Mouse (Mus musculus) myocyte (in vitro differentiated cells): Measurements from ENCODE around the gene Slc39a11.

Source experiments
- CEBPB ChIP-seq: IDR thresholded peaks from 2 replicates; pipeline ENCODE4 v1.6.1; 2011; ENCODE audit warnings: mild to moderate bottlenecking, moderate library complexity; ENCODE audit not compliant: poor library complexity, insufficient read depth, severe bottlenecking
- E2F4 ChIP-seq: IDR thresholded peaks from one replicate; pipeline ENCODE4 v1.6.1; 2011; ENCODE audit warnings: mild to moderate bottlenecking, control low read depth, moderate library complexity; ENCODE audit not compliant: insufficient read depth
- MAX ChIP-seq: IDR thresholded peaks from one replicate; pipeline ENCODE4 v1.6.1; 2011; ENCODE audit warnings: low read depth, mild to moderate bottlenecking, control low read depth
- MYOD1 ChIP-seq, 3 experiments: IDR thresholded peaks; one replicate each; pipeline ENCODE4 v1.6.1; 2011; ENCODE audit warnings: control low read depth in 2 of 3, low read depth in 2 of 3, mild to moderate bottlenecking in 2 of 3, moderate library complexity in 1 of 3; ENCODE audit not compliant: insufficient read length in 2 of 3, control insufficient read depth in 1 of 3
- MYOG ChIP-seq, 3 experiments: IDR thresholded peaks; one replicate each; pipeline ENCODE4 v1.6.1; 2011; ENCODE audit warnings: control low read depth in 2 of 3, low read depth in 2 of 3, mild to moderate bottlenecking in 2 of 3; ENCODE audit not compliant: insufficient read length in 2 of 3, control insufficient read depth in 1 of 3, insufficient read depth in 1 of 3
- POLR2A ChIP-seq: IDR thresholded peaks from one replicate; pipeline ENCODE4 v1.6.1; 2011; ENCODE audit warnings: low read depth, mild to moderate bottlenecking, control low read depth, moderate library complexity; ENCODE audit not compliant: insufficient read length
- POLR2AphosphoS2 ChIP-seq: IDR thresholded peaks from one replicate; pipeline ENCODE4 v1.6.1; 2011; ENCODE audit warnings: low read depth, control low read depth; ENCODE audit not compliant: insufficient read length
- REST ChIP-seq: IDR thresholded peaks from one replicate; pipeline ENCODE4 v1.6.1; 2011; ENCODE audit warnings: mild to moderate bottlenecking, control low read depth, moderate library complexity; ENCODE audit not compliant: insufficient read depth, insufficient read length
- SRF ChIP-seq: IDR thresholded peaks from one replicate; pipeline ENCODE4 v1.6.1; 2011; ENCODE audit warnings: low read depth; ENCODE audit not compliant: control insufficient read depth, insufficient read length
- TCF3 ChIP-seq: IDR thresholded peaks from one replicate; pipeline ENCODE4 v1.6.1; 2011; ENCODE audit warnings: low read depth, control low read depth; ENCODE audit not compliant: insufficient read length

DNA sequence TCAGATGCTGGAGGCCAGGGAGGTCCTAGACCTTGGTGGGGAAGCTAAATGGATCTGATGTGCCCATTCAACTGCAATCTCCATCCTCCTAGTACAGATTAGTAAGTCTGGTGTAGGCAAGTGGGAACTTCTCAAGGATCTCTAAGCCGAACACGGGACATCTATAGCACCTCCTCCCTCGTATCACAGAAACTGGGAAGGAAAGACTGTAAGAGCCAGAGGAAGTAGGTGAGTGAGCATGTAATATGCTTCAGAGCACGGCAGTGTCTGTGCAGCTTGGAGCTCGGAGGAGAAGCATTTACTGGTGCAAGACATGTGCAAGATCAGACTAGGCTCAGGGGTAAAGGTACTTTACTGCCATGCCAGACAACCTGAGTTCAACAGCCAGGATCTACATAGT lies 19.0 kb upstream of the Slc39a11 start:
- TF ChIP-seq POLR2A (no peak), REST (no peak), SRF (no peak), CEBPB (no peak), E2F4 (no peak), POLR2AphosphoS2 (no peak), MYOG (IDR thresholded peaks at IDR 0.05; ENCODE audit: control insufficient read depth in 1 of 3, insufficient read depth in 1 of 3, insufficient read length in 2 of 3, low read depth in 2 of 3) (no peak), TCF3 (no peak), MAX (no peak), MYOD1 (IDR thresholded peaks at IDR 0.05; ENCODE audit: control insufficient read depth in 1 of 3, insufficient read length in 2 of 3, low read depth in 2 of 3) (no peak)
